Mouse (Mus musculus) C2C12 (cell line): ENCODE results near the gene Xpnpep2. TPM values are rescaled to one million over a fixed set of nuclear protein-coding genes. Genes with fewer than 3 reads are reported as not detected.

Source experiments
- H3K27me3 ChIP-seq: one replicate; pipeline ENCODE4 v1.6.1; 2011; ENCODE audit not compliant: control insufficient read depth, insufficient read depth, insufficient read length
- H3K36me3 ChIP-seq: one replicate; pipeline ENCODE4 v1.6.1; 2011; ENCODE audit not compliant: control insufficient read depth, insufficient read depth
- H3K4me3 ChIP-seq: one replicate; pipeline ENCODE4 v1.5.1; 2011; ENCODE audit warnings: mild to moderate bottlenecking, control low read depth; ENCODE audit not compliant: poor library complexity, insufficient read depth, severe bottlenecking
- H3K79me2 ChIP-seq: one replicate; pipeline ENCODE4 v1.6.1; 2011; ENCODE audit not compliant: control insufficient read depth, insufficient read depth
- H3K79me3 ChIP-seq: one replicate; pipeline ENCODE4 v1.6.1; 2011; ENCODE audit warnings: low read depth, control low read depth
- H3ac ChIP-seq: one replicate; pipeline ENCODE3; 2011; ENCODE audit warnings: low read depth; ENCODE audit not compliant: control insufficient read depth, insufficient read length
- CEBPB ChIP-seq: IDR thresholded peaks from one replicate; pipeline ENCODE4 v1.6.1; 2011; ENCODE audit warnings: low read depth, mild to moderate bottlenecking, control low read depth, moderate library complexity
- CTCF ChIP-seq: IDR thresholded peaks from one replicate; pipeline ENCODE4 v1.5.1; 2011; ENCODE audit not compliant: control insufficient read depth, insufficient read depth, insufficient read length
- FOSL1 ChIP-seq: IDR thresholded peaks from one replicate; pipeline ENCODE4 v1.8.0; 2011; ENCODE audit warnings: mild to moderate bottlenecking, low read length; ENCODE audit not compliant: poor library complexity, insufficient read depth, severe bottlenecking
- MAX ChIP-seq: IDR thresholded peaks from one replicate; pipeline ENCODE4 v1.6.1; 2011; ENCODE audit warnings: mild to moderate bottlenecking, control low read depth
- MYOD1 ChIP-seq: IDR thresholded peaks from one replicate; pipeline ENCODE4 v1.6.1; 2011; ENCODE audit warnings: low read depth; ENCODE audit not compliant: control insufficient read depth, insufficient read length
- MYOG ChIP-seq: IDR thresholded peaks from one replicate; pipeline ENCODE4 v1.6.1; 2011; ENCODE audit not compliant: control insufficient read depth, insufficient read length; ENCODE audit errors: extremely low read depth
- USF1 ChIP-seq: IDR thresholded peaks from one replicate; pipeline ENCODE4 v1.6.1; 2011; ENCODE audit warnings: low read depth, mild to moderate bottlenecking, control low read depth, moderate library complexity
- polyA plus RNA-seq: library from polyadenylated mRNA; unstranded; fragments of >200 nt; fragmentation: generic; extraction: Trizol; gene quantifications from one replicate; pipeline ENCODE4 v1.2.1, GENCODE M21; 2012; ENCODE audit warnings: missing spikeins

Gene Xpnpep2
- polyA plus RNA-seq, 1 experiment, result 0.11 TPM

- Histone ChIP-seq H3K79me2 (no peaks in the 10 kb centered on the region), H3K36me3 (no peaks in the 10 kb centered on the region), H3K27me3 (no peaks in the 10 kb centered on the region), H3K79me3 (no peaks in the 10 kb centered on the region), H3K4me3 (no peak overlapping the region), H3ac (no peak overlapping the region)
- no peak for TF ChIP-seq MYOG
- TF ChIP-seq CTCF, result no peak
- TF ChIP-seq FOSL1, result no peak
- TF ChIP-seq MAX, result no peak
- no peak for TF ChIP-seq USF1
- no peak for TF ChIP-seq MYOD1
- TF ChIP-seq CEBPB, result no peak
Measured at GRCm38 (mm10) chrX:48181844-48182243, 73.3 kb downstream of the Xpnpep2 start.

GRCm38 (mm10) chrX:48184703-48185102 is 76.2 kb downstream of the Xpnpep2 start:
- H3K79me3 ChIP-seq, result no peaks in the 10 kb centered on the region
- no peak overlapping the region for H3K4me3 ChIP-seq
- TF ChIP-seq FOSL1 (no peak), MYOD1 (no peak), CEBPB (no peak), USF1 (no peak), CTCF (no peak)
- no peaks in the 10 kb centered on the region for H3K27me3 ChIP-seq
- no peaks in the 10 kb centered on the region for H3K79me2 ChIP-seq
- no peaks in the 10 kb centered on the region for H3K36me3 ChIP-seq
- H3ac ChIP-seq, result no peak overlapping the region

Other genes with a start within 250 kb of the Xpnpep2 start
- gene Smarca1, start 215.8 kb upstream of the Xpnpep2 start, polyA plus RNA-seq, result 0.01 TPM
- 4.8 TPM for gene Ocrl, start 196.3 kb upstream of the Xpnpep2 start, polyA plus RNA-seq
- gene Apln, start 73.9 kb upstream of the Xpnpep2 start, polyA plus RNA-seq, result 6.5 TPM
- not detected for gene Sash3, start 37.7 kb downstream of the Xpnpep2 start, polyA plus RNA-seq
- 5.9 TPM for gene Zdhhc9, start 100.2 kb downstream of the Xpnpep2 start, polyA plus RNA-seq
- gene Utp14a, start 148.1 kb downstream of the Xpnpep2 start, polyA plus RNA-seq, result 15.2 TPM
- 3.7 TPM for gene Bcorl1, start 232.6 kb downstream of the Xpnpep2 start, polyA plus RNA-seq